Mouse (Mus musculus) retina, postnatal 1 day (tissue): ENCODE measurements around the gene Gstt2.
"Not testable (repeated sequence)": the region's sequence is repeated elsewhere in the genome, so short reads cannot be mapped to it uniquely, and the experiment has no call there.

Source experiments
- DNase-seq: peaks from one replicate; pipeline ENCODE4 v3.0.0-alpha.2; 2012

Gstt2 gene

DNA sequence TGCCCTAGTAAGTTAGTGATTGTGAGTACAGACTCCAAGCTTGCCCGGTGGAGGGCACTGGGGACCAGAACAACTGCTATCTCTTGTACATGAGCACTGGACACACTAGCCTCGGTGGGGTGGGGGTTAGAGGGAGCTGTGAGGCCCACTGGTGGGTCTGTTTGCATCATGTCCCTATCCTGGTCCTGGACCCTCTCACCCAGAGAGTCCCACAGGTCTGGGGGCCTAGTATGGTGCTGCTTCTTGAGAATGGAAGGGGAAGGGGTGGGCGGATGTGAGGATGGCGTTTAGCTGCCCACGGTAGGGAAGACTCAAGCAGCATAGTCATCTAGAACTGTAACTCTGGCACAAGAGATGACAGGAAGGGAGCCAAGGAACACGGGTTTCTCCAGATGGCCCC is 17.6 kb upstream of the Gstt2 start:
- no peak for DNase-seq

DNA sequence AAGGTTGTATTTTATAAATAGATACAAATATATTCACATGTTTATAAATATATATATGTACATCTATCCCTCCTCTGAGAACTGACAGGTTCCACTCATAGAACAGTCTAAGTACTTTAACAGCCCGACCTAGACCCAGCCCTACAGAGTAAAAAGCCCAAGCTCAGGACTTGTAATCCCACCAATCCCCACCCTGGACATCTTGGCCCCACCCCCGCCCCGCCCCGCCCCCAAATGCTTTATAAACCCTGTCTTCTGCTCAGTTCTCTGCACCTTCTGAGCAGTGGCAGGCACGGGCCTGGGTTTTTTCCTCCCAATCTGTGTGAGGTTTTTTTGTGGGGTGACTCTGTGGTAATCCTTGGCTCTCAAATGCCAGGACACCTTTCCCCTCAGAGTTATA is 16.9 kb upstream of the Gstt2 start:
- no peak for DNase-seq

DNA sequence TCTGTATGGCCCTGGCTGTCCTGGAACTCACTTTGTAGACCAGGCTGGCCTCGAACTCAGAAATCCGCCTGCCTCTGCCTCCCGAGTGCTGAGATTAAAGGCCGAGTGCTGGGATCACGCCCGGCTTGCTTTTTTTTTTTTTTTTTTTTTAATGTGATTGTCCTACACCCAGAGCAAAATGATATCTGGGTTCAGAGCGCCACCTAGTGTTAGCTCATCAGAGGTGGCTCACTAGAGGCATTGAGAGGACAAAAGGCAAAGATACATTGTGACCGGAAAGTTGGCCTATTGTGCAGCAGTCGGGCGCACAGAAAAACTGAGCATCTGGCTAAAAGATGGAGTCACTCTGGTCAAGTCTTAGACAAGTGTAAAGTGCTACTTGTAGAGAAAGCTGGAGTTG is 16.2 kb upstream of the Gstt2 start:
- DNase-seq, result peak; percentile 91

DNA sequence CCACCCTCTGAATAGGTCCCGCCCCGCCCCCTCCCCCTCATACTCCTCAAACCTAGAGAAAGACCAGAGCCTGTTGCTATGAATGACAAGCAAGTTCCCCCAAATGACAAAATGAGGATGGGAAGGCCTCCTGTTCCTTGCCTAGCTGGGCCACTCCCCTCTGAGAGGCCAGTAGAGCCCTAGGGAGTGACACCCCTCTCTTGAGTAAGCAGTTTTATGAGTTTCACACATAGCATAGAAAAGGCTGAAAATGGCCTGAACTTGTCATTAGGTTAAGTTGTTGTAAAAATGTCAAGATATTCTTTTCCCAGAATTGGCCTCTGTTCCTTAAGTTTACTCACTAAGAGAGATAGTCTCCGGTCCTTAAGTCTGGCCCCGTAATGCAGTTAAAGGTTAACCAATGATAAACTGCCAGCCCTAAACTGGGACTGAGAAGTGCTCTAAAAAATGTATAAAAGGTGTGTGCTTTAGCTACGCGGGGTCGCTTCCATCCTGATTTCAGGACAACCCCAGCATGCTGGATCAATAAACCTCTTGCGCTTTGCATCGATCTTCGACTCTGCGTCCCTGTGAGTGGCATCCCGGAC is 15.4 kb upstream of the Gstt2 start:
- no peak for DNase-seq

DNA sequence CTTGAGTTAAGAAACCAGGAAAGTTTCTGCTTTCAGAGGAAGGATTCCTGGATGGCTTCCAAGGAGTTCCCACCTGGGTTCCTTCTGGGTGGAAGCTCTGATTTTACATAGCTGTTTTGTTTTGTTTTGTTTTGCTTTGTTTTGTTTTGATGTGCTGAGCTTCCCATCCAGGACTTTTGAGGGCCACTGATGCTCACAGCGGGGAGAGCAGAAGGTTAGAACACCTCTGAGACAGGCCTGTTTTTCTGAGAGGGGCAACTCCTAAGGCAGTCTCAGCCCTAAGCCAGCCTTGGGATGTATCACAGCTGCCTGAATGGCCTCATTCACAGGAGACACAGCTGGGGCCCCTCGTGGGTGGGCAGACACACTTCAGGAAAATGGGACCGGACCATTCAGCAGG is 14.5 kb upstream of the Gstt2 start:
- no peak for DNase-seq

DNA sequence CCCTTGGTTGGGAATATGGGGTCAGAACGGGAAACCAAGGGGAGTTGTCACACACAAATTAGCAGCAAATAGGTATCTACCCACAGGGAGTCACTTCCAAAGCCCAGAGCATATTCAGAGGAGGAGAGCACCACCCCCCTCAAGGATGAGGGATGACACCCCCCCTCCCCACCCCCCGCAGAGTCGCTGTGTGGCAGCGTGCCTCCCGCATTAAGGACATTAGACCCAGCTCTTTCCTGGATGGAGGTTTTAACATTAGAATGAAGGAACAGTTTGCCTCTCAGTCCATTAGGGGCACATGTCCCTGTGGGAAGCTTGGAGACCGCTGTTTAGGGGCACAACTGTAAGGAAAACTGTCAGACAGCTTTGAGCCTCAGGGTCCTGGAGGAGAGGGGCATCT is 13.9 kb upstream of the Gstt2 start:
- peak; percentile 52 for DNase-seq

DNA sequence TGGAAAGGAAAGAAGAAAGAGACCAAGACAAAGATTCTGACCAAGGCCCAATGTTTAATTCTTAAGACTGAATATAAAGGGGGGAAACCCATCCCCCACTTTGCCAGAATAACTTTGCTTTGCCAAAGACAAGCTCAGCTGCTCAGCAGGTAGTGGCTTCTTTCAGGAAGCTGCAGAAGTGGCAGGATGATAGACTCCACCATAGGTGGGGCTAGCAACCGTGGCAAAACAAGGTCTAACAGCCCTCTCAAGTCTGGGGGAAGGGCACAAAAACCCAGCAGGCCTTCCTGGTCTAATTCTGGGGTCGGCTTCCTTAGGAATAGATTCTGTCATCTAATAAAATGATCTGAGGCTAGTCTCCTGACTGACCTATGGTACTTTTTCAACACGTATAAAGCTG is 11.2 kb upstream of the Gstt2 start:
- no peak for DNase-seq

DNA sequence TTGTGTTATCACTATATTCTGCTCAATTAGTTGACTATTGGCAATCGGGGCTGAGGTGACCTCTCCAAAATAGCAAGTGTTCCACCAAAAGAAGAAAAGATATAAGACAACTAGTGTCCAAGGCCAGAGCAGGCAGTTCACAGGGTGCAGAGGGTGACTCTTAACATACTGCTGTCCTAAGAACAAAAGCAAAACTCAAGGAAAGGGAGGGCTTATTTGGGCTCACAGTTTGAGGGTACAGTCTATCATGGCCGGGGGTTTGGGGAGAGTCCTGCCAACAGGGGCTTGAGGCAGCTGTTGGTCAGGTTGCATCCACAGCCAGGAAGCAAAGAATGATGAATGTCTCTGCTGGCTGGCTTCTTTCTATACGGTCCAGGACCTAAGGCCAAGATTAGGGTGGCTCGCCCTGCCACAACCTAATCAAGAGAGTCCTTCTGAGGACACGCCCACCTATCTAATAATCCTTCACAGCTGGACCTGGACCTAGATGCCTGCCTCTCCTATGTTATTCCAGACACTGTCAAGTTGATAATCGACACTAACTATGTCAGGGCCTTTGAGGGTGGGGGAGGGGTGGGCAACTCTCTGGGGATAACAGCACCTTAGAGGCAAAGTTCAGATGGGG is 8.2 kb upstream of the Gstt2 start:
- DNase-seq, result no peak

DNA sequence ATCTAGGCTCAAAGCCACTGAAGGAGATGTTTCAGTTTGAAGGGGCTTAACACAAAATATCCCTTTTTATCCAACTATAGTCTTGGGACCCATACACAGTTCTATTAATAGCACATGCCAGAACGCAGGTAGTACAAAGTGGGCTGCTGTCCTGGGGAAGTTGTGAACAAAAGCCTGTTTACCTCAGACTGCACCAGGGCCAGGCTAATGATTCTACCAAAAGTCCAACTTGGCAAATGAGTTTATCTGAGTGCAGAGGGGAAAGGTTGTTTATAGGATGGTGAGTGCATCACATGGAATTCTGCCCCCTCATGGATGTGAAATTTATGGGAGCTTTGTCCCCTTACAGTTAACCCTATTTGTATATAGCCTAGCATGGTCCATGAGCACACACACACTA is 7.6 kb upstream of the Gstt2 start:
- DNase-seq, result no peak

DNA sequence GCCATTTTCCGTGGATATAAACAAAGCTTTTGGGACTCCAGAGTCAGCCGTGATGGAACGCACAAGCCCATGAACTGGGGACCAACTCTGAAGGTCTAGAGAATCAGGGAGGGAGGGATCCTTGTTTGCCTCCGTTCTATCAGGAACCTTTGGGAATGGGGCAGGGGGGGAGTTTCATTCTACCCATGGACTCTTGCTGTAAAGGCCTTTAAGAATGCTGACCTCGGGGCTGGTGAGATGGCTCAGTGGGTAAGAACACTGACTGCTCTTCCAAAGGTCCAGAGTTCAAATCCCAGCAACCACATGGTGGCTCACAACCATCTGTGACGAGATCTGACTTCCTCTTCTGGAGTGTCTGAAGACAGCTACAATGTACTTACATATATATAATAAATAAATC is 6.7 kb upstream of the Gstt2 start:
- not testable (repeated sequence) for DNase-seq

DNA sequence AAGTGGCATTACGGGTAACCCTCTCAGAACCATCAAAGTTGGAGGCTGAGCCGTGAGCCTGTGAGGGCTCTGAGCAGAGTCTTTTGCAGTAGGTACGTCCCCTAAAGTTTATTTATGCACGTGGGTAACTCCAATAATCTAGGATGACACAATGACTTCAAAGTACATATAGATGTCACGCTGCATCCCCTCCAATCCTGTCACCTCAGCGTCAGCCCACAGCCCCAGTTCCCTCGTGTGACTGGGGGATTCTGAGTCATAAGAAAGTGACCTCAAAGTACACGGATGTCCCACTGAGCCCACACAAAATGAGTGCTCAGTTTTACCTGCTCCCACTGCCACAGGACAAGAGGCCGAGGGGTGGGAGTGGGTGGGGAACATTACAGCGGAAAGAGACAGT is 1.9 kb upstream of the Gstt2 start:
- no peak for DNase-seq

DNA sequence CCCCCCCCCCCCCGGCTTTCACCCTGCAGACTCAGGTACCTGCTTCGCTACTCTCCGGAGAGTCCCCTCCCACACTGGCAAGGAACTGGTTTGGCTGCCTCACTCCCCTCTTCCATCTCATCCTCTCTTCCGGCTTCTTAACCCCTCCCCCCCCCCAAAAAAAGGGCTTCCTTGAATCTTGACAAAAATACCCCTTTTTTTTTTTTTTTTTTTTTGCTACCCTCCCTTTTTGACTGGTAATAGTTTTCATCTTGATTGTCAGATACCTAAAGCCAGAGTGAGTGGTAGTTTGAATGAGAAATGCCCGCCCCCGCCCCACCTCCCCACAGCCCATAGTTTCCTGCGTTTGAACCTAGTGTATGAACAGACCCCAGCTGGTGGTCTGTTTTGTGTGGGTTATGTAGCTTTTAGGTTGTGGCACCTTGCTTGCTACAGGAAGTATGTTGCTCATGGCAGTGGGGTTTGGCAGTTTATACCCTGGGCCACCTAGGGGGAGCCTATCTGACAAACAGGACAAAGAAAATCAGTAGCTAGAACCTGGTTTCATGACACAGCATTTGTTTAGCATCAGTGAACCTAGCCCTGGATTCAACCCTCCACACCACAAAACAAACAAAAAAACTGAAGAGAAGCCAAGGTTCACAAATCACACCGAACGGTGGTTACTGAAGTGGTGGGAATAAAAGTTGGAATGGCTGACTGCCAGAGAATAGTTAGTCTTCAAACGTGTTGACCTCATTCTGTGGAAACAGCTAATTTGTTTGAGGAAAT is 1.3 kb downstream of the Gstt2 start:
- peak; percentile 31 for DNase-seq

DNA sequence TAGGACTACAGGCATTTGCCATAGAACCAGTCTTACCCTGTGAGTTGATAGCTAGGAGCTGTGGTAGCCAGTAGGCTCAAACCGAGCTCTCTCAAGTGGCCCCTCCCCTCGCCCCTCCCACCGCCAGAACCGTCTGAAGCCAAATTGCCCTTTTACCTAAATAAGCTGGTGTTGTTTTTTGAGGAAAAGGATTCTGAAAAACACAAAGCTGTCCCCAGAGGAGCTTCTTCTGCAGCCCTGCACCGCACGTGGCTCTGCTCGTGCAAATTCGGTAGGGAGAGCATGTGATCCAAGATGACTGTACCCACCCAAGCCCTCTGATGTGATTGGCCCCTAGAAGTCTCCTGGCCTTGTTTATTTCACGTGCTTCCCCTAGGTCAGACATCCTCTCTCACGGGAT is 1.9 kb downstream of the Gstt2 start:
- peak; percentile 68 for DNase-seq

DNA sequence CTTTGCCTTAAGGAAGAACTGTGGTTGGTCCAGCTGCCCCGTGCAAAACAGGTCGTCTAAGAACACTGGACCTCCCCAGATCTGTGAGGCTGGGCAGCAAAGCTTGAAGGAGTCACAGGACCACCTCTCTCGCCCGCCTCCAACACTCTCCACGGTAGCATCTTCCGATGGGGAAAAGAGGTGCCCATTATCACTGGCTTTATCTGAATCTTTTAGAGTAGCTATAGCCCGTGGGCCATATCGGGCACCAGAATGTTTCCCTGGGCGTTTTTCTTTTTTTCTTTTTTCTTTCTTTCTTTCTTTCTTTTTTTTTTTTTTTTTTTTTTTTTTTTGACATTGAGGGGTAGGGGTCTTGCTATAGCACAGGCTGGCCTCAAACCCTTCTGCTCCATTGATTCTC is 2.5 kb downstream of the Gstt2 start:
- DNase-seq, result no peak

DNA sequence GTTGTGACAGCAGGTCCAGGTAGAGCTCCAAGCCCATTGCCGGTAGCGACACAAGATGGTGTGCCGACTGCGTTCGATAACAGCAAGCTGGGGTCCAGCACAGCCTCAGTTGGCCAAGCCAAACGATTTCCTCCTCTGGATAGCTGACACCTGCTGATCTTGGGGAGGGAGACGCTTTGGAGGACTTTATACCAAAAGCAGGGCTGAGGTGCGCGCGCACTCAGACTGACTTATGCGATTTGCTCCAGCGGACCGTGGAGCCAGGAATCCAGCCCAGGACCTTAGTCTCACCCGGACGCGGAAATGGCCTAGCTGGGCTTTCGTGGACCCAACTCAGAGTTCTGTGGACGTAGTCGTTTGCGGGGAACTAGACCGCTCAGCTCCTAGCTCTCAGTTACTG is 3.0 kb downstream of the Gstt2 start:
- DNase-seq, result peak; percentile 70

DNA sequence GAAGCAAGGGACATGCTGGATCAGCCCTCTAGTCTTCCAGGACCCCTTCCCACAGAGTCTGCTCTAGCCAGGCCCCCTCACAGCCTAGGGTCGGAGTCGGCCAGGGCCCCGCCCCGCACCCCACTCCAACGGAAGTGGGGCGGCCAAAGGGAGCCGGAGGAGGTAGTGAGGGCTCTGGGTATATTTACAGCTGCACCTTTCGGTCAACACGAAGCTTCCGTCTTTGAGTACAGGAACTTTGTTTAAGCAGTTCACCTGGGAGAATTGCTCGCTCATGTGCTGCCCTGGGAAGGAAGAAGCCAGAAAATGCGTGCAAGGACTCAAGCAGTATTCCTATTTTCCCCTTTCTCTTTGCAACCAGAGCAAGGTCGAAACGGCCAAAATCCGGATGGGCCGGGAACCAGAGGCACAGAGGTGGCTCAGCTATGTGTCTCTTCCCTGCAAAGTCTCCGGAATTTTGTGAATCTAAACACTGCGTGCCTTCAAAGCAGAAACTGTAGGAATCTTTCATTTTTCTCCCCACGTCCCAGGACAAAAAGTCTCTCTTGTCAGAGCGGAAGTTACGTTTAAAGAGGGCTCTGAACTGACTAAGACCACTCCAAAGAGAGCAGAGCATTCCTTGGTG is 3.7 kb downstream of the Gstt2 start:
- DNase-seq, result no peak

DNA sequence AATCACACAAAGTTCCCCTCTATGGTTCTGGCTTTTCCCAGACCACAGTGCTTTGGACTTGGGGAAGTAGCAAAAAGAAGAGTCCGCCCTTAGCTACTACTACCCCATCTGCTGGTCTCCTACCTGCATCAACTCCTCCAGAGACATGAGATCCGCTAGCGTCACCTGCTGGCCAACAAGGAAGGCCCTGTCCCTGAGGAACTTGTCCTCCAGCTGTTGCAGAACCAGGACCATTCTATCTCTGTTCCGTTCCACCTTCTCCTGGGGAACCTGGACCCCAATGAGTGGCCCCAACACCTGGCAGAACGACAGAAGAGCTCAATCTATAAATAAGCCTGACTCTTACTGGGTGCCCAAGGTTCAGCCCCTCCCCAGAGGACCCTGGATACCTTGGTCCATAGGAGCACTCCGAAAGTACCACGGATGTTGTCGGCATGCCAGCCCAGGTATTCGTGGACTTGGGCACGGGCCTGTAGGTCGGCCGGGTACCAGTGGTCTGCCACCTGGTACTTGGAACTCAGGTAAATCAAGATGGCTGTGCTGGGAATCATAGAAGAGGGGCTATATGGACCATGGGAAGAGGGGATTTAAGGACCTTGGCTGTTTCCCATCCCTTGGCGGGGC is 4.8 kb downstream of the Gstt2 start:
- peak; percentile 45 for DNase-seq

DNA sequence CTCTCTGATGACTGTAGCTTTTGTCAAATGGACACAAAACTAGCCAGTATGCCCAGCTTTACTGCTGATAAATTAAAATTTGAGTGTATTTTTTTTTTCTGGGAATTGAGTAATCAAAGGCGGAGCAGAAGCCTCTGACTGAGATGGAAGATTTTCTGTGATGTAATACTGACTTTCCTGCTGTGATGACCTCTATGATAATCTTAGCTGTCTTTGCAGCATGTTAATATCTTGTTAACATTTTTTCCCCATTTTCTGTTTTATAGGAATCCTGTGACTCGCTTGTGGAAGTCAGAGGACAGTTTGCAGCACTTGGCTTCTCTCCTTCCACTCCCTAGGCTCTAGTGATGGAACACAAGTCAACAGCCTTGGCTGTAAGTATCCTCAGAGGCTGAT is 7.0 kb downstream of the Gstt2 start:
- no peak for DNase-seq

DNA sequence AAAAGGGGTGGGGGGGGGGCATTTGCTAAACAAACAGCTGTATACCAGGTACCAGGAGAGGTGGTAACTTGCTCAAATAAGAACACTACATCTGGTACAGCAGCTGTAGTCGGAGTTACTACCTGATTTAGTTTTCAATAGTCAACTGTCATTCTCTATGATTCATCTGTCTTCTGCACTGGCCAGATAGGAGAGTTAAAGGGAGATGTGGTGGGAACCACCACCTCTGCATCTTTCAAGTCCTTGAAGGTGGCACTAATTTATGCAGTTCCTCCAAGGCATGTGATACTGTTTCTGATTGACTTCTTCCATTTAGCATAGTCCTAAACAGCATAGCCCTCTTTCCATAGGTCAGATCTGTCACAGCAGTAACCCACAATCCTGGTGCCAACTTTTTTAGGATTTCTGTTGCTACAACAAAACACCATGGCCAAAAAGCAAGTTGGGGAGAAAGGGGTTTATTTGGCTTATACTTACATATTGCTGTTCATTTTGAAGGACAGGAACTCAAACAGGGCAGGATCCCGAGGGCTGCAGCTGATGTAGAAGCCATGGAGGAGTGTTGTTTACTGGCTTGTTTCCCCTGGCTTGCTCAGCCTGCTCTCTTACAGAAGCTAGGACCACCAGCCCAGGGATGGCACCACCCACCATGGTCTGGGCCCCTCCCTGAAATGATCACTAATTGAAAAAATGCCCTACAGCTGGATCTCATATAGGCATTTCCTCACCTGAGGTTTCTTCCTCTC is 7.5 kb downstream of the Gstt2 start:
- DNase-seq, result no peak

DNA sequence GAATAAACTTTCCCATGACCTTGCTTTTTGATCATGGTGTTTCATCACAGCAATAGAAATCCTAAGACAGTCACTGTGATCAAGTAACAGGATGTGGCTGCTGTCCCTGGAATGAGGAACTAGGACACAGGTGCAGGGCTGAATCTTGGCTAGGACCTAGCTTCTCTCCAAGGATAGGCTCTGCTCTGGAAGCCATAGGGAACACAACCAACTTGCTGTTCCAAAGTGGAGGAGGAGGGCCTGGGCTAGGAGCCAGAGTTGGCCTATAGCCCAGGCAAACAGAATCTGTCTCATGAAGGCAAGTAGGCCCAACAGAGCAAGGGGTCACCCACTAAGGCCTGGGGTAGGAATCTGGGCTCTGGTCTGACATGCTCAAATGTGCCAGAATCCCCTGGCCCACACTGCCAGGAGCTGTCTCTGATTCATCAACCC is 8.7 kb downstream of the Gstt2 start:
- no peak for DNase-seq

DNA sequence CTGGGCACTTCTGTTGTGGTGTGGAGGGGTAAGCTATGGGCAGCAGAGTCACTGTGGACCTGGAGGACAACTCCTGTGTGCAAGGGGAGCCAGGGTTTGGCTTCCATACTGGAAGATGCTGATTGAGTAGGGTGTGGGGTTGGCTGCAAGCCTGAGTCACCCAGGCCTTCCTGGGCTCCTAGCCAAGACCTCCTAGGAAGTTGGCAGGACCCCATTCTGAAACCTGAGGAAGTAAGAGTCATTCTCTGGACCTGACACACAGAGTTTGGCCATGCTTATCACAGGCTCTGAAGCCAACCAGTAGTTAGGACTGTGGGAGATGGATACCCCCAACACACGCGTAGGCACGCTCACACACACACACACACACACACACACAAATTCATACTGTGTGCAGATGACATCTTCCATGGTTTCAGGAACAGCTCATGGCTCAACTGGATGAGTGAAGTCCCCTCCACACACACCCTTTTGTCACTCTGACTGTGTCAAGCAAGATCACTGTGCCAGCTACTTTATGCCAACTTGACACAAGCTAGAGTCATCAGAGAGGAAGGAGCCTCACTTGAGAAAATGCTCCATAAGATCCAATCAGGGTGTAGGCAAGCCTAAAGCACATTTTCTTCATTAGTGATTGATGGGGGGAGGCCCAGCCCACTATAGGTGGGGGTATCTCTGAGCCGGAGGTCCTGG is 9.4 kb downstream of the Gstt2 start:
- no peak for DNase-seq

DNA sequence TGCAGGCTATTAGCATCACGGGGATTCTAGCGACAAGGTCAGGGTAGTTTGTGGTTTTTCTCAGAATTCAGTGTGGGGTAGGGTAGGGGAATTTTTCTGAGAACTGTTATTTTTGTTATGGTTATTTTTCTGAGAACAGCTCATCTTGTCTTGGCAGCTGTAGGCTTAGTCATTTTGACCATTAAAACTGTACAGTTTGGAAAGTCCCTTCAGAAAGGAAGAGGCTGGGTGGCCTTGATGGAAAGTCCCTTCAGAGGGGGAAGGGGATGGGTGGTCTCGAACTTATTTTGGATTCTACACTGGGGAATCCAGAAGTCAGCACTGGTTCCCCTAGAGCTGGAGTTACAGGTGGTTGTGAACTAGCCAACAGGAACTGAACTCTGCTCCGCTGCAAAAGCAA is 12.7 kb downstream of the Gstt2 start:
- no peak for DNase-seq
